Mouse (Mus musculus): ENCODE measurements around the gene Tex36. TPM values are rescaled to one million over a fixed set of nuclear protein-coding genes. Genes with fewer than 3 reads are reported as not detected.

The Tex36 gene
- polyA plus RNA-seq, 1 experiment from 2014 or later: not detected

GRCm38 (mm10) chr7:133612981-133613380 is 11.0 kb upstream of the Tex36 start:
- no peak overlapping the region for H3K4me3 ChIP-seq
- H3K9me3 ChIP-seq: no peaks in the 10 kb centered on the region
- no peaks in the 10 kb centered on the region for H3K36me3 ChIP-seq (replicated peaks)
- peaks cover 18% of the 10 kb centered on the region for H3K4me1 ChIP-seq
- 83% methylated on average over 2 of the region's 2 CpGs for WGBS
- no peaks in the 10 kb centered on the region for H3K27me3 ChIP-seq (ENCODE audit: poor library complexity, severe bottlenecking)
- DNase-seq (ENCODE audit: extremely low spot score, low spot score): no peak
- H3K27ac ChIP-seq: no peak overlapping the region

GRCm38 (mm10) chr7:133609585-133609984 is 7.6 kb upstream of the Tex36 start:
- WGBS: 85% methylated on average over 8 of the region's 8 CpGs

GRCm38 (mm10) chr7:133608631-133609340 is 6.8 kb upstream of the Tex36 start:
- H3K36me3 ChIP-seq (replicated peaks): no peaks in the 10 kb centered on the region

More at GRCm38 (mm10) chr7:133609585-133609984, 7.6 kb upstream of the Tex36 start:
- no peak overlapping the region for H3K4me3 ChIP-seq
- H3K27ac ChIP-seq: no peak overlapping the region
- H3K9me3 ChIP-seq: no peaks in the 10 kb centered on the region
- peaks cover 35% of the 10 kb centered on the region for H3K4me1 ChIP-seq
- no peaks in the 10 kb centered on the region for H3K36me3 ChIP-seq (replicated peaks)
- no peak for DNase-seq (ENCODE audit: extremely low spot score, low spot score)
- H3K27me3 ChIP-seq (ENCODE audit: poor library complexity, severe bottlenecking): no peaks in the 10 kb centered on the region

GRCm38 (mm10) chr7:133607883-133608575 is 6.1 kb upstream of the Tex36 start:
- no peak for DNase-seq (ENCODE audit: extremely low spot score, low spot score)
- WGBS: 66% methylated on average over 13 of the region's 13 CpGs
- Histone ChIP-seq H3K4me1 (peaks cover 35% of the 10 kb centered on the region), H3K27ac (no peak overlapping the region), H3K4me3 (no peak overlapping the region), H3K9me3 (no peaks in the 10 kb centered on the region), H3K27me3 (ENCODE audit: poor library complexity, severe bottlenecking) (no peaks in the 10 kb centered on the region), H3K36me3 (replicated peaks) (no peaks in the 10 kb centered on the region)

More at GRCm38 (mm10) chr7:133608631-133609340, 6.8 kb upstream of the Tex36 start:
- H3K27ac ChIP-seq: no peak overlapping the region
- H3K4me1 ChIP-seq: peaks cover 35% of the 10 kb centered on the region
- WGBS: 74% methylated on average over 13 of the region's 13 CpGs
- H3K27me3 ChIP-seq (ENCODE audit: poor library complexity, severe bottlenecking): no peaks in the 10 kb centered on the region
- no peak for DNase-seq (ENCODE audit: extremely low spot score, low spot score)
- H3K9me3 ChIP-seq: no peaks in the 10 kb centered on the region
- H3K4me3 ChIP-seq: no peak overlapping the region

- Histone ChIP-seq H3K36me3 (replicated peaks) (no peaks in the 10 kb centered on the region), H3K4me1 (peaks cover 35% of the 10 kb centered on the region), H3K27me3 (ENCODE audit: poor library complexity, severe bottlenecking) (no peaks in the 10 kb centered on the region), H3K9me3 (no peaks in the 10 kb centered on the region), H3K4me3 (no peak overlapping the region), H3K27ac (no peak overlapping the region)
- 81% methylated on average over 5 of the region's 5 CpGs for WGBS
- DNase-seq (ENCODE audit: extremely low spot score, low spot score): no peak
These were observed 5.4 kb upstream of the Tex36 start for GRCm38 (mm10) chr7:133607331-133607730.

- WGBS: 81% methylated on average over 13 of the region's 13 CpGs
- no peak overlapping the region for H3K27ac ChIP-seq
- no peaks in the 10 kb centered on the region for H3K27me3 ChIP-seq (ENCODE audit: poor library complexity, severe bottlenecking)
- H3K4me3 ChIP-seq: no peak overlapping the region
- peaks cover 32% of the 10 kb centered on the region for H3K4me1 ChIP-seq
- no peak for DNase-seq (ENCODE audit: extremely low spot score, low spot score)
- no peaks in the 10 kb centered on the region for H3K9me3 ChIP-seq
- no peaks in the 10 kb centered on the region for H3K36me3 ChIP-seq (replicated peaks)
These were observed 2.6 kb upstream of the Tex36 start for GRCm38 (mm10) chr7:133604427-133605081.

- Histone ChIP-seq H3K27me3 (ENCODE audit: poor library complexity, severe bottlenecking) (no peaks in the 10 kb centered on the region), H3K27ac (no peak overlapping the region), H3K4me1 (peaks cover 19% of the 10 kb centered on the region), H3K36me3 (replicated peaks) (no peaks in the 10 kb centered on the region), H3K4me3 (no peak overlapping the region), H3K9me3 (no peaks in the 10 kb centered on the region)
- 81% methylated on average over 2 of the region's 2 CpGs for WGBS
- DNase-seq (ENCODE audit: extremely low spot score, low spot score): no peak
These were observed 1.2 kb upstream of the Tex36 start for GRCm38 (mm10) chr7:133603156-133603555.

GRCm38 (mm10) chr7:133600558-133600957 is 1.4 kb downstream of the Tex36 start:
- no peak overlapping the region for H3K4me3 ChIP-seq
- H3K4me1 ChIP-seq: peaks cover 6% of the 10 kb centered on the region
- DNase-seq (ENCODE audit: extremely low spot score, low spot score): no peak
- H3K27me3 ChIP-seq (ENCODE audit: poor library complexity, severe bottlenecking): no peaks in the 10 kb centered on the region
- H3K27ac ChIP-seq: no peak overlapping the region
- WGBS: 81% methylated on average over 1 of the region's 1 CpGs
- H3K36me3 ChIP-seq (replicated peaks): no peaks in the 10 kb centered on the region
- no peaks in the 10 kb centered on the region for H3K9me3 ChIP-seq

GRCm38 (mm10) chr7:133591750-133592149 is 10.2 kb downstream of the Tex36 start:
- Histone ChIP-seq H3K9me3 (no peaks in the 10 kb centered on the region), H3K27me3 (ENCODE audit: poor library complexity, severe bottlenecking) (no peaks in the 10 kb centered on the region), H3K4me1 (peaks cover 6% of the 10 kb centered on the region), H3K36me3 (replicated peaks) (no peaks in the 10 kb centered on the region), H3K4me3 (no peak overlapping the region), H3K27ac (no peak overlapping the region)
- no peak for DNase-seq (ENCODE audit: extremely low spot score, low spot score)
- WGBS: 71% methylated on average over 1 of the region's 1 CpGs

GRCm38 (mm10) chr7:133583216-133583615 is 18.7 kb downstream of the Tex36 start:
- no peak for DNase-seq (ENCODE audit: extremely low spot score, low spot score)
- 94% methylated on average over 6 of the region's 6 CpGs for WGBS
- Histone ChIP-seq H3K27me3 (ENCODE audit: poor library complexity, severe bottlenecking) (no peaks in the 10 kb centered on the region), H3K27ac (no peak overlapping the region), H3K4me1 (no peaks in the 10 kb centered on the region), H3K36me3 (replicated peaks) (no peaks in the 10 kb centered on the region), H3K4me3 (no peak overlapping the region), H3K9me3 (no peaks in the 10 kb centered on the region)

- no peak overlapping the region for H3K27ac ChIP-seq
- no peak for DNase-seq (ENCODE audit: extremely low spot score, low spot score)
- WGBS: 88% methylated on average over 4 of the region's 4 CpGs
These were observed 21.7 kb downstream of the Tex36 start for GRCm38 (mm10) chr7:133580296-133580640.

GRCm38 (mm10) chr7:133579491-133580295 is 22.3 kb downstream of the Tex36 start:
- WGBS: 82% methylated on average over 20 of the region's 20 CpGs
- H3K27me3 ChIP-seq (ENCODE audit: poor library complexity, severe bottlenecking): no peaks in the 10 kb centered on the region
- H3K36me3 ChIP-seq (replicated peaks): no peaks in the 10 kb centered on the region
- peaks cover 12% of the 10 kb centered on the region for H3K4me1 ChIP-seq
- no peaks in the 10 kb centered on the region for H3K9me3 ChIP-seq
- H3K27ac ChIP-seq: no peak overlapping the region
- DNase-seq (ENCODE audit: extremely low spot score, low spot score): no peak
- no peak overlapping the region for H3K4me3 ChIP-seq

More at GRCm38 (mm10) chr7:133580296-133580640, 21.7 kb downstream of the Tex36 start:
- no peak overlapping the region for H3K4me3 ChIP-seq
- no peaks in the 10 kb centered on the region for H3K27me3 ChIP-seq (ENCODE audit: poor library complexity, severe bottlenecking)
- no peaks in the 10 kb centered on the region for H3K9me3 ChIP-seq
- no peaks in the 10 kb centered on the region for H3K36me3 ChIP-seq (replicated peaks)
- H3K4me1 ChIP-seq: peaks cover 12% of the 10 kb centered on the region

Measured in forebrain, embryonic 10.5 days (tissue).